Mouse (Mus musculus): Measurements from ENCODE around the gene Dennd1b. TPM values are rescaled to one million over a fixed set of nuclear protein-coding genes. Genes with fewer than 3 reads are reported as not detected.
A peak's percentile ranks its signal among the peaks of the same experiment; 100 is the strongest.

Dennd1b gene
- total and polyA plus RNA-seq, 3 experiments, result 8.0 to 8.9 (median 8.0) TPM

DNA sequence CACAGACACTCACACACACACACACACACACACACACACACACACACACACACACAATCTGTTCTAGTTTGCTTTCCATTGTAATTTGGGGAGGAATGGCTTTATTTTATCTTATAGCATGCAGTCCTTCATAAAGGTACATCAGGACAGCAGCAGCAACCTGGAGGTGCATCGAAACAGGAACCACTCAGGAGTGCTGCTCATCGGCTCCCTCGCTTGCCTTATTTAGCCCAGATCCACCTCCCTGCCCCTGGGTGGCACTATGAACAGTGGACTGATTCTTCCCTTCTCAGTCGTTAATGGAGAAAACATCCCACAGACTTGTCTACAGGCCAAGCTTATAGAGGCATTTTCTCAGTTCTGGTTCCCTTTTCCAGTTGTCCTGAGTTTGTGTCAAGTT, 71.9 kb downstream of the Dennd1b start:
- no peaks in the 10 kb centered on the region for H3K27me3 ChIP-seq (replicated peaks)
- dilution Hi-C loops (cut with MboI; ENCODE audit: extremely low pct_ligation_motif_present, extremely low pct_unique_long_range_greater_than_20kb, low sequenced_read_pairs), result no loop called here

GRCm38 (mm10) chr1:139036302-139036701, 73.1 kb downstream of the Dennd1b start:
- Histone ChIP-seq H3K9me3 (replicated peaks; ENCODE audit: low read length) (no peaks in the 10 kb centered on the region), H3K9ac (ENCODE audit: insufficient read depth, low read depth) (no peak overlapping the region), H3K4me2 (ENCODE audit: insufficient read depth, low read depth, poor library complexity, severe bottlenecking) (no peak overlapping the region), H3K4me3 (replicated peaks in 1 of 3; ENCODE audit: low read depth in 2 of 3, low read length in 2 of 3, poor library complexity in 1 of 3) (no peak overlapping the region), H3K4me1 (ENCODE audit: control insufficient read depth in 1 of 2, insufficient read depth in 2 of 2) (peaks cover 6 to 47% of the 10 kb centered on the region in 2 experiments; a peak in 3 of 4 replicates), H3K27ac (ENCODE audit: insufficient read depth, low read depth) (no peak overlapping the region), H3K79me2 (replicated peaks; ENCODE audit: control insufficient read depth, extremely low read depth, insufficient read depth, poor library complexity, severe bottlenecking) (no peaks in the 10 kb centered on the region), H3K36me3 (replicated peaks in 1 of 2; ENCODE audit: control insufficient read depth in 1 of 2, insufficient read depth in 1 of 2, low read length in 1 of 2) (peaks cover 0 to 3% of the 10 kb centered on the region in 2 experiments), H3K27me3 (replicated peaks) (no peaks in the 10 kb centered on the region)
- DNase-seq (ENCODE audit: extremely low read depth), result peak; percentile 31
- dilution Hi-C loops (cut with MboI; ENCODE audit: extremely low pct_ligation_motif_present, extremely low pct_unique_long_range_greater_than_20kb, low sequenced_read_pairs), result no loop called here
- TF ChIP-seq E2F4 (IDR thresholded peaks at IDR 0.05; ENCODE audit: insufficient replicate concordance, low read depth, low read length), result no peak
- 0 out of 2 replicates have a peak, but pooled peaks have one; percentile 23 for TF ChIP-seq EP300 (IDR thresholded peaks at IDR 0.05; ENCODE audit: low read length)
- in situ Hi-C loops (cut with MboI; ENCODE audit: low pct_ligation_motif_present, low pct_unique_long_range_greater_than_20kb, low sequenced_read_pairs), result no loop called here

More for the DNA sequence above, 71.9 kb downstream of the Dennd1b start:
- in situ Hi-C loops (cut with MboI; ENCODE audit: low pct_ligation_motif_present, low pct_unique_long_range_greater_than_20kb, low sequenced_read_pairs), result no loop called here
- H3K36me3 ChIP-seq (replicated peaks in 1 of 2; ENCODE audit: control insufficient read depth in 1 of 2, insufficient read depth in 1 of 2, low read length in 1 of 2), result peaks cover 0 to 5% of the 10 kb centered on the region in 2 experiments
- H3K4me3 ChIP-seq (replicated peaks in 1 of 3; ENCODE audit: low read depth in 2 of 3, low read length in 2 of 3, poor library complexity in 1 of 3), result no peak overlapping the region
- no peaks in the 10 kb centered on the region for H3K79me2 ChIP-seq (replicated peaks; ENCODE audit: control insufficient read depth, extremely low read depth, insufficient read depth, poor library complexity, severe bottlenecking)
- H3K27ac ChIP-seq (ENCODE audit: insufficient read depth, low read depth), result no peak overlapping the region
- no peak for DNase-seq (ENCODE audit: extremely low read depth)
- H3K9ac ChIP-seq (ENCODE audit: insufficient read depth, low read depth), result no peak overlapping the region
- H3K9me3 ChIP-seq (replicated peaks; ENCODE audit: low read length), result no peaks in the 10 kb centered on the region
- no peak for TF ChIP-seq MXI1 (IDR thresholded peaks at IDR 0.05; ENCODE audit: low read depth, low read length)
- no peak for TF ChIP-seq USF1 (IDR thresholded peaks at IDR 0.05; ENCODE audit: low read depth, low read length)
- peaks cover 6 to 43% of the 10 kb centered on the region in 2 experiments; a peak in 3 of 4 replicates for H3K4me1 ChIP-seq (ENCODE audit: control insufficient read depth in 1 of 2, insufficient read depth in 2 of 2)
- H3K4me2 ChIP-seq (ENCODE audit: insufficient read depth, low read depth, poor library complexity, severe bottlenecking), result no peak overlapping the region

GRCm38 (mm10) chr1:139036768-139037507, 73.7 kb downstream of the Dennd1b start:
- Histone ChIP-seq H3K27ac (ENCODE audit: insufficient read depth, low read depth) (no peak overlapping the region), H3K4me2 (ENCODE audit: insufficient read depth, low read depth, poor library complexity, severe bottlenecking) (no peak overlapping the region), H3K4me3 (replicated peaks in 1 of 3; ENCODE audit: low read depth in 2 of 3, low read length in 2 of 3, poor library complexity in 1 of 3) (no peak overlapping the region), H3K79me2 (replicated peaks; ENCODE audit: control insufficient read depth, extremely low read depth, insufficient read depth, poor library complexity, severe bottlenecking) (no peaks in the 10 kb centered on the region), H3K4me1 (ENCODE audit: control insufficient read depth in 1 of 2, insufficient read depth in 2 of 2) (peaks cover 6 to 47% of the 10 kb centered on the region in 2 experiments; a peak in 3 of 4 replicates), H3K9ac (ENCODE audit: insufficient read depth, low read depth) (no peak overlapping the region), H3K36me3 (replicated peaks in 1 of 2; ENCODE audit: control insufficient read depth in 1 of 2, insufficient read depth in 1 of 2, low read length in 1 of 2) (peaks cover 0 to 5% of the 10 kb centered on the region in 2 experiments), H3K27me3 (replicated peaks) (no peaks in the 10 kb centered on the region), H3K9me3 (replicated peaks; ENCODE audit: low read length) (no peaks in the 10 kb centered on the region)
- dilution Hi-C loops (cut with MboI; ENCODE audit: extremely low pct_ligation_motif_present, extremely low pct_unique_long_range_greater_than_20kb, low sequenced_read_pairs), result no loop called here
- in situ Hi-C loops (cut with MboI; ENCODE audit: low pct_ligation_motif_present, low pct_unique_long_range_greater_than_20kb, low sequenced_read_pairs), result no loop called here
- TF ChIP-seq EP300 (IDR thresholded peaks at IDR 0.05; ENCODE audit: low read length) (peak; percentile 68), KAT2A (IDR thresholded peaks at IDR 0.05; ENCODE audit: insufficient replicate concordance, low read length) (no peak), USF1 (IDR thresholded peaks at IDR 0.05; ENCODE audit: low read depth, low read length) (no peak), ZNF384 (IDR thresholded peaks at IDR 0.05; ENCODE audit: low read depth, low read length) (no peak), MAFK (IDR thresholded peaks at IDR 0.05; ENCODE audit: insufficient replicate concordance, low read length) (no peak)
- DNase-seq (ENCODE audit: extremely low read depth), result peak; percentile 33
